Mouse (Mus musculus) MEL (cell line): ENCODE data around the gene Il34. TPM values are rescaled to one million over a fixed set of nuclear protein-coding genes. Genes with fewer than 3 reads are reported as not detected.

Experiments
- DNase-seq: peaks from one replicate; pipeline ENCODE4 v3.0.0; 2011; ENCODE audit warnings: low read depth, low spot score
- H3K27ac ChIP-seq: 2 replicates; pipeline ENCODE4 v1.5.1; 2012; ENCODE audit warnings: low read depth, mild to moderate bottlenecking, control low read depth, low read length, moderate library complexity; ENCODE audit not compliant: control insufficient read depth
- H3K27me3 ChIP-seq, 2 experiments: fragments of 150-350 bp in 1 of 2; sonication (generic) in 1 of 2; 2 replicates each; pipeline ENCODE4 v1.6.1; 2012; ENCODE audit warnings: low read length in 2 of 2, mild to moderate bottlenecking in 2 of 2, improper control_type of control experiment in 1 of 2, moderate library complexity in 1 of 2; ENCODE audit not compliant: insufficient read depth in 2 of 2, control insufficient read depth in 1 of 2
- H3K36me3 ChIP-seq, 2 experiments: 2 replicates each; pipeline ENCODE4 v1.6.1; 2012 to 2014; ENCODE audit warnings: low read length in 2 of 2, improper control_type of control experiment in 1 of 2, inconsistent platforms in 1 of 2, mild to moderate bottlenecking in 1 of 2; ENCODE audit not compliant: insufficient read depth in 2 of 2, control insufficient read depth in 1 of 2
- H3K4me1 ChIP-seq, 2 experiments: fragments of 150-350 bp in 1 of 2; sonication (generic) in 1 of 2; 2 replicates each; pipeline ENCODE4 v1.6.1; 2012; ENCODE audit warnings: low read length in 2 of 2, improper control_type of control experiment in 1 of 2, mild to moderate bottlenecking in 1 of 2; ENCODE audit not compliant: insufficient read depth in 2 of 2, control insufficient read depth in 1 of 2
- H3K4me3 ChIP-seq, 2 experiments: fragments of 150-350 bp in 1 of 2; sonication (generic) in 1 of 2; 2 replicates each; pipeline ENCODE4 v1.5.1; 2012; ENCODE audit warnings: low read depth in 2 of 2, low read length in 2 of 2, mild to moderate bottlenecking in 2 of 2, moderate library complexity in 2 of 2, control low read depth in 1 of 2, improper control_type of control experiment in 1 of 2; ENCODE audit not compliant: control insufficient read depth in 1 of 2, insufficient read depth in 1 of 2
- H3K79me2 ChIP-seq: 2 replicates; pipeline ENCODE4 v1.6.1; 2012; ENCODE audit warnings: mild to moderate bottlenecking, low read length, moderate library complexity; ENCODE audit not compliant: control insufficient read depth, poor library complexity, insufficient read depth
- H3K9ac ChIP-seq: 2 replicates; pipeline ENCODE4 v1.6.1; 2012; ENCODE audit warnings: low read depth, mild to moderate bottlenecking, control low read depth, low read length, moderate library complexity; ENCODE audit not compliant: control insufficient read depth, poor library complexity, severe bottlenecking
- H3K9me3 ChIP-seq: fragments of 150-350 bp; sonication (generic); replicated peaks from 2 replicates; pipeline ENCODE4 v1.6.1; 2012; ENCODE audit warnings: mild to moderate bottlenecking, low read length, improper control_type of control experiment, moderate library complexity; ENCODE audit not compliant: insufficient read depth
- BHLHE40 ChIP-seq: IDR thresholded peaks from 2 replicates; pipeline ENCODE4 v1.6.1; 2012; ENCODE audit warnings: low read depth, mild to moderate bottlenecking, inconsistent platforms, low read length, improper control_type of control experiment, borderline replicate concordance
- CHD2 ChIP-seq: IDR thresholded peaks from 2 replicates; pipeline ENCODE4 v1.6.1; 2011; ENCODE audit warnings: low read length, improper control_type of control experiment
- CTCF ChIP-seq, 3 experiments: IDR thresholded peaks in 2 of 3; conservative IDR thresholded peaks in 1 of 3; 2 replicates each; pipeline ENCODE4 v1.5.1; 2011 to 2012; ENCODE audit warnings: low read length in 3 of 3, low read depth in 2 of 3, mild to moderate bottlenecking in 2 of 3, improper control_type of control experiment in 1 of 3, inconsistent platforms in 1 of 3, mixed read lengths in 1 of 3, moderate library complexity in 1 of 3; ENCODE audit not compliant: control insufficient read depth in 1 of 3, insufficient read depth in 1 of 3, poor library complexity in 1 of 3, severe bottlenecking in 1 of 3
- ETS1 ChIP-seq: IDR thresholded peaks from 2 replicates; pipeline ENCODE4 v1.6.1; 2012; ENCODE audit warnings: low read depth, mild to moderate bottlenecking, inconsistent platforms, low read length, improper control_type of control experiment, moderate library complexity
- GABPA ChIP-seq: IDR thresholded peaks from 2 replicates; pipeline ENCODE4 v1.6.1; 2012; ENCODE audit warnings: low read depth, mild to moderate bottlenecking, inconsistent platforms, low read length, improper control_type of control experiment, moderate library complexity
- GATA1 ChIP-seq: IDR thresholded peaks from 2 replicates; pipeline ENCODE4 v1.6.1; 2011; ENCODE audit warnings: low read depth, low read length, improper control_type of control experiment
- JUND ChIP-seq: IDR thresholded peaks from 2 replicates; pipeline ENCODE4 v1.6.1; 2011; ENCODE audit warnings: low read depth, mild to moderate bottlenecking, improper control_type of control experiment, low read length
- KAT2A ChIP-seq: conservative IDR thresholded peaks from 2 replicates; pipeline ENCODE4 v1.6.1; 2012; ENCODE audit warnings: low read depth, low read length, improper control_type of control experiment, inconsistent platforms
- MAFK ChIP-seq: IDR thresholded peaks from 2 replicates; pipeline ENCODE4 v1.6.1; 2011; ENCODE audit warnings: low read depth, mild to moderate bottlenecking, low read length, improper control_type of control experiment, borderline replicate concordance
- MAZ ChIP-seq: IDR thresholded peaks from 2 replicates; pipeline ENCODE4 v1.6.1; 2012; ENCODE audit warnings: low read depth, mild to moderate bottlenecking, inconsistent platforms, low read length, improper control_type of control experiment
- MEF2A ChIP-seq: IDR thresholded peaks from 2 replicates; pipeline ENCODE4 v1.6.1; 2014; ENCODE audit warnings: low read depth, mild to moderate bottlenecking, inconsistent platforms, low read length, improper control_type of control experiment; ENCODE audit not compliant: poor library complexity, insufficient replicate concordance, severe bottlenecking; ENCODE audit errors: extremely low read depth
- MXI1 ChIP-seq: IDR thresholded peaks from 2 replicates; pipeline ENCODE4 v1.6.1; 2011; ENCODE audit warnings: mild to moderate bottlenecking, low read depth, low read length, improper control_type of control experiment
- NRF1 ChIP-seq: IDR thresholded peaks from 2 replicates; pipeline ENCODE4 v1.6.1; 2014; ENCODE audit warnings: low read depth, mild to moderate bottlenecking, inconsistent platforms, low read length, improper control_type of control experiment, moderate library complexity; ENCODE audit not compliant: poor library complexity, insufficient read depth, severe bottlenecking
- POLR2AphosphoS2 ChIP-seq: IDR thresholded peaks from 2 replicates; pipeline ENCODE4 v1.6.1; 2011; ENCODE audit warnings: low read length, improper control_type of control experiment
- POLR2AphosphoS5 ChIP-seq: IDR thresholded peaks from 2 replicates; pipeline ENCODE4 v1.6.1; 2012; ENCODE audit warnings: low read depth, borderline replicate concordance, mild to moderate bottlenecking, inconsistent platforms, low read length, moderate library complexity, mixed read lengths
- RAD21 ChIP-seq: IDR thresholded peaks from 2 replicates; pipeline ENCODE4 v1.6.1; 2011; ENCODE audit warnings: mild to moderate bottlenecking, low read depth, low read length, improper control_type of control experiment
- SIN3A ChIP-seq: IDR thresholded peaks from 2 replicates; pipeline ENCODE4 v1.6.1; 2012; ENCODE audit warnings: low read length, improper control_type of control experiment, inconsistent platforms
- SMC3 ChIP-seq: IDR thresholded peaks from 2 replicates; pipeline ENCODE4 v1.6.1; 2011; ENCODE audit warnings: low read depth, low read length, improper control_type of control experiment
- TAL1 ChIP-seq: IDR thresholded peaks from 2 replicates; pipeline ENCODE4 v1.6.1; 2012; ENCODE audit warnings: mild to moderate bottlenecking, inconsistent platforms, low read length, moderate library complexity, mixed read lengths
- UBTF ChIP-seq: IDR thresholded peaks from 2 replicates; pipeline ENCODE4 v1.6.1; 2012; ENCODE audit warnings: low read depth, mild to moderate bottlenecking, inconsistent platforms, low read length, improper control_type of control experiment, moderate library complexity, borderline replicate concordance; ENCODE audit not compliant: insufficient read depth
- USF1 ChIP-seq: IDR thresholded peaks from 2 replicates; pipeline ENCODE4 v1.6.1; 2014; ENCODE audit warnings: low read depth, mild to moderate bottlenecking, inconsistent platforms, low read length, improper control_type of control experiment, moderate library complexity
- USF2 ChIP-seq, 2 experiments: IDR thresholded peaks; 2 replicates each; pipeline ENCODE4 v1.6.1; 2011 to 2012; ENCODE audit warnings: improper control_type of control experiment in 2 of 2, low read length in 2 of 2, borderline replicate concordance in 1 of 2, inconsistent platforms in 1 of 2, low read depth in 1 of 2, mild to moderate bottlenecking in 1 of 2; ENCODE audit not compliant: insufficient read depth in 1 of 2
- ZC3H11A ChIP-seq: IDR thresholded peaks from 2 replicates; pipeline ENCODE4 v1.6.1; 2012; ENCODE audit warnings: low read depth, mild to moderate bottlenecking, inconsistent platforms, low read length, improper control_type of control experiment
- ZKSCAN1 ChIP-seq: IDR thresholded peaks from 2 replicates; pipeline ENCODE4 v1.6.1; 2012; ENCODE audit warnings: low read depth, mild to moderate bottlenecking, inconsistent platforms, low read length, improper control_type of control experiment, moderate library complexity
- ZMIZ1 ChIP-seq: IDR thresholded peaks from 2 replicates; pipeline ENCODE4 v1.6.1; 2012; ENCODE audit warnings: low read depth, mild to moderate bottlenecking, inconsistent platforms, low read length, improper control_type of control experiment, moderate library complexity
- polyA plus RNA-seq, 2 experiments: library from polyadenylated mRNA; stranded (reverse) in 1 of 2; unstranded in 1 of 2; fragments of >175 nt in 1 of 2; fragments of >200 nt in 1 of 2; gene quantifications; 2 replicates each; pipeline versions ENCODE4 v1.2.1 to v1.2.4; 2012; ENCODE audit warnings: low replicate concordance in 2 of 2, low read depth in 1 of 2; ENCODE audit not compliant: insufficient read length in 2 of 2, insufficient read depth in 1 of 2, missing spikeins in 1 of 2
- total RNA-seq: library from RNA; depleted of rRNA; stranded (reverse); fragments of 300-350 nt; gene quantifications from 2 replicates; pipeline ENCODE4 v1.2.3, GENCODE M21; 2012

Gene Il34
- total and polyA plus RNA-seq, 3 experiments, result 0.12 to 0.18 TPM; not detected in 1

GRCm38 (mm10) chr8:110726893-110727292 is 78.8 kb downstream of the Il34 start:
- TF ChIP-seq TAL1 (no peak), ZC3H11A (0 out of 2 replicates have a peak, but pooled peaks have one; percentile 8), ZKSCAN1 (no peak), MAZ (0 out of 2 replicates have a peak, but pooled peaks have one; percentile 21), UBTF (no peak), USF1 (no peak), MXI1 (no peak), NRF1 (no peak), GATA1 (no peak), SIN3A (no peak), GABPA (no peak), POLR2AphosphoS5 (no peak), ZMIZ1 (no peak), MEF2A (no peak), KAT2A (no peak), USF2 (IDR thresholded peaks at IDR 0.05; ENCODE audit: borderline replicate concordance in 1 of 2, insufficient read depth in 1 of 2, low read depth in 1 of 2, low read length in 2 of 2) (no peak), SMC3 (peak; percentile 44), MAFK (no peak), ETS1 (no peak), RAD21 (peak; percentile 37), CTCF (IDR thresholded peaks at IDR 0.05 in 2 of 3, conservative IDR thresholded peaks at IDR 0.05 in 1 of 3; ENCODE audit: control insufficient read depth in 1 of 3, insufficient read depth in 1 of 3, low read depth in 2 of 3, low read length in 3 of 3, poor library complexity in 1 of 3, severe bottlenecking in 1 of 3) (peak; percentile 47 to 89 (median 67)), POLR2AphosphoS2 (no peak), JUND (no peak), BHLHE40 (no peak), CHD2 (no peak)
- no peak overlapping the region for H3K27ac ChIP-seq
- peak; percentile 37 for DNase-seq
- no peaks in the 10 kb centered on the region for H3K27me3 ChIP-seq
- no peak overlapping the region for H3K9ac ChIP-seq
- no peak overlapping the region for H3K4me3 ChIP-seq
- H3K36me3 ChIP-seq, result no peaks in the 10 kb centered on the region
- peaks cover 0 to 5% of the 10 kb centered on the region in 2 experiments; a peak in 1 of 4 replicates for H3K4me1 ChIP-seq
- H3K9me3 ChIP-seq, result no peaks in the 10 kb centered on the region
- no peaks in the 10 kb centered on the region for H3K79me2 ChIP-seq
